Mouse (Mus musculus) c-Kit-positive CD71-positive TER-119-positive erythroid progenitor cells, embryonic 14.5 days (primary cell): ENCODE results near the gene Habp2.

Experiments
- DNase-seq: peaks from one replicate; pipeline ENCODE4 v3.0.0-alpha.2; 2013; ENCODE audit warnings: low spot score

Gene Habp2

GRCm38 (mm10) chr19:56286866-56287265, at the start of gene Habp2:
TSS of gene Habp2 (plus strand) at chr19:56287137.
- DNase-seq: no peak

- no peak for DNase-seq
Measured at GRCm38 (mm10) chr19:56238501-56238900, 48.4 kb upstream of the Habp2 start.

GRCm38 (mm10) chr19:56245201-56245600, 41.7 kb upstream of the Habp2 start:
- DNase-seq: no peak

DNA sequence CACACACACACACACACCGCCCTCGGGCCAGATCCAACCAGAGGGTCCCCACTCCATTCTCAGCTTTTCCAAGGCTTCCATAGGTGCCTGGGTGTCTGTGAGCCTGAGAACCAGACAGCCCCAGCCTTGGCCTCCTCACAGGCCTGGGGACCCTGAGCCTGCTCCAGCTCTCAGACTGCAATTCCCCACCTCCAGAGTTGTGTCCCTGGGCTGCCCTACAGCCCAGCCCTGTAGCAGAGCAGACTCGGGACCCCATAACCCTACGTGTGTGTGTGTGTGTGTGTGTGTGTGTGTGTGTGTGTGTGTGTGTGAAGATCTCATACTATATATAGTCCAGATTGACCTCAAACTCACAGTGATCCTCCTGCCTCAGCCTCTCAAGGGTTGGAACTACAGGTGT, 34.1 kb upstream of the Habp2 start:
- no peak for DNase-seq

GRCm38 (mm10) chr19:56253271-56253670, 33.7 kb upstream of the Habp2 start:
- DNase-seq: no peak

DNA sequence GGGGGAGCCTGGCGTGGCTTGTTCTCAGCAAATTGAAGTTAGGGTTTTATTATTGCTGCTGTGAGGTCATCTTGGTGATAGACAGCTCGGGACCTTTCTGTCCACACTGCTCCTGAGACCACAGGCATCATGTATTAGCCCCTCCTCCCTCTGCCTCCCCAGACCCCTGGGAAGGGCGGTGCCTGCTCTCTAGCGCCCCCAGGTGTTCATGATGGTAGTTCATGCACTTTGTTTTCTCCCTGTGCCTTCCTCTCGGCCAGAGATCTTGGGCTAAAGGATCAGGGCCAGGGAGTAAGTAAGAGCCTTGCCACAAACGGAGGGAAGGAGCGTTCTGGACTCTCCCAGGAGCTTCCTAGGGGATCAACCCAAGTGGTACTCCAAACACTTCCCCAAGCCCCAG, 32.2 kb upstream of the Habp2 start:
- peak; percentile 8 for DNase-seq

- DNase-seq: peak; percentile 47
Measured at GRCm38 (mm10) chr19:56255506-56255905, 31.4 kb upstream of the Habp2 start.

GRCm38 (mm10) chr19:56256235-56256634, 30.7 kb upstream of the Habp2 start:
- DNase-seq: no peak

DNA sequence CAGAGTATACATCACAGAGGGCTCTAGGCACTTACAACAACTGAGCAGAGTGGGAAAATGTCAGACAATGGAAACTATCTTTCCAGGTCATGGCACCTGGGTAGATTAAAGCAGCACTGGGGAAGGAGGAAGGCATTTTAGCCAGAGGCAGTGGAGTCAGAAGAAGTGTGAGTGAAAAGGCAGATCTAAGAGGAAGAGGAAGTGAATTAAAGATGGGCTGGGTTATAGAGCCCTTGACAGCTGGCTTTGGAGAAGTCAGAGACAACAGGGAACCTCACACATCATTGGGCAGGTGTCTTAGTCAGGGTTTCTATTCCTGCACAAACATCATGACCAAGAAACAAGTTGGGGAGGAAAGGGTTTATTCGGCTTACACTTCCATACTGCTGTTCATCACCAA, 30.2 kb upstream of the Habp2 start:
- DNase-seq: no peak

DNA sequence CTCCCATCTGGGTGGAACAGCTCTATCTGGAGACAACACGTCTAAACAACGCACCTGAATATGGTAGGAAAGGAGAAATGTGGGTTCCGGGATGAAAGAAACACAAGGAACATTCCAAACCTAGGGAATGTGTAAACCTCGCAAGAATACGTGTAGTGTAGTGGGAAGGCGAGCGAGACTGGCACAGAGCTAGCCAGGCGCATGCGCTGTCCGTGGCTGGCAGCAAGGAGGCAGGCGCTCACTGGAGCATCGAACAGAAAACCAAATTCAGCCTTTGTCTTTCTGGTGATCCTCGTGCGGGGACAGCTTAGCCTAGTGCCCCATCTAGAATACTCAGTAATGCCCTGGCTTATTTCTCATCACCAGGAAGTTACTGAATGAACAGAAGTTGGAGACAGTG, 23.2 kb upstream of the Habp2 start:
- no peak for DNase-seq

DNA sequence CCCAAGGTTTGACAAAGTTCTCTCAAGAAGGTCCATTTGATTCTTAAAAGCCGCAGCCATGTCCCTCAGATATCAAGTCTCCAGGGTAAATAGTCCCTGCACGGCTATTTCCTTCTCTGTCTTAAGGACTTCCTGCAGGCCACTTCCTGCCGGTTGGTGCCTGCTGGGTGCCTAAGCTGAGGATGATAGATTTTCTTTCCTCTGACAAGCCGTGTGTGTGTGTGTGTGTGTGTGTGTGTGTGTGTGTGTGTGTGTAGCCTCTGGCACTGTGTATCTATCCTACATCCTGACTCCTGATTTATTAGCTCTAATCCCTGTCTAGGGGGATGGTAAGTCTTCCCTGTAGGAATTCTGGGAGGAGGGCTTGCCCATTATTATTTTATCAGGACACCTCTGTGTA, 22.8 kb upstream of the Habp2 start:
- DNase-seq: no peak

- no peak for DNase-seq
Measured at GRCm38 (mm10) chr19:56265149-56265548, 21.8 kb upstream of the Habp2 start.

- DNase-seq: no peak
Measured at GRCm38 (mm10) chr19:56272081-56272480, 14.9 kb upstream of the Habp2 start.

GRCm38 (mm10) chr19:56277140-56277804, 9.7 kb upstream of the Habp2 start:
- no peak for DNase-seq

DNA sequence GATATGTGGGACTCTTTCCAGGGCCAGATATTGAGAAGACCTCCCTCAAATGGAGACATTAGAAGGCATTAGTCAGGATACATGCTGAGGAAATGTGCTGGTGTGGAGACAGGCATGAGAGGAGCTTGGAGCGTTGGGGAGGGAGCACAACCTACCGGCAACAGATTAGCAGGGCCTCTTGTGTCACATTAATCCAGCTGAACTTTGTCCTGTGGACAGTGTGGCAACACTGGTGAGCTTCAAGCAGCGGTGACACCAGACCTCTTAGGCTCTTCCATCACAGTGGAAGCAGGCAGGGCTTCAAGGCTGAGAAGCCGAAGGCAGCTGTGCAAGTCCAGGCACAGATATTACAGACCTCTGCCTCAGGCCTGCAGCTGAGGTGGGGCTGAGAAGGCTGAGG, 9.0 kb upstream of the Habp2 start:
- no peak for DNase-seq

DNA sequence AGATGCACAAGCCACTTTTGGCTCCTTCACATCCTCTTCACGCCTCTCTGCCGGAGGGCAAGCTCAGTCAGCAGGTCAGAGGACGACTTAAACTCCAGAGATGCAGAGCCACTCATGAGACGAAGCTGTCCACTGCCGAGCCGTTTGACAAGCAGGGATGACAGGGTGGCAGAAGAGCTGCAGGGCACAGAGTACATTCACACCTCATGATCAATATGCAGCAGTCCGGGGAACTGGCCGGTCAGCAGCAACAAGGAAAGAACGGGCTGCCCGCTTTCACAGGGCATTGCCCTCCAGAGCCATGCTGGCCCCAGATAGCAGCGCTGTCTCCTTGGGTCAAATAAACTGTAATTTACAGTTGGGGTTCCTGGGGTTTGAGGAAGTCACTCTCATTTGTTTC, 8.6 kb upstream of the Habp2 start:
- DNase-seq: no peak

DNA sequence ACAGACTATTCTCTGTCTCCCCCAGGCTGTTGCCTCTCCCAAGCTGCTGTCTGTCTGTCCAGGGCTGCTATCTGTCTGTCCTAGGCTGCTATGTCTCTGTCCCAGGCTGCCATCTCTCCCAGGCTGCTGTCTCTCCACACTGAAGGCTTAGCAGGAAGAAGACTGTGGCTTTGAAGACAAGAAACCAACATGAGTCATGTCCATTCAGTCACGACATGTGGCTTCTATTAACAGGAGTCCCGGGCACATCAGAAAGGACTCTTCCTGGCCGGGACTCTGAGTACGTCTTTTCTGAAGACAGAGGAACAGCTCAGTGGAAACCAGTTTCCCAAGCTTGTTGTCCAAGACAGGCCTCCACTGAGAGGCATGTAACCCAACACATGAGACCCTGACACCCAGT, 1.7 kb upstream of the Habp2 start:
- DNase-seq: no peak

DNA sequence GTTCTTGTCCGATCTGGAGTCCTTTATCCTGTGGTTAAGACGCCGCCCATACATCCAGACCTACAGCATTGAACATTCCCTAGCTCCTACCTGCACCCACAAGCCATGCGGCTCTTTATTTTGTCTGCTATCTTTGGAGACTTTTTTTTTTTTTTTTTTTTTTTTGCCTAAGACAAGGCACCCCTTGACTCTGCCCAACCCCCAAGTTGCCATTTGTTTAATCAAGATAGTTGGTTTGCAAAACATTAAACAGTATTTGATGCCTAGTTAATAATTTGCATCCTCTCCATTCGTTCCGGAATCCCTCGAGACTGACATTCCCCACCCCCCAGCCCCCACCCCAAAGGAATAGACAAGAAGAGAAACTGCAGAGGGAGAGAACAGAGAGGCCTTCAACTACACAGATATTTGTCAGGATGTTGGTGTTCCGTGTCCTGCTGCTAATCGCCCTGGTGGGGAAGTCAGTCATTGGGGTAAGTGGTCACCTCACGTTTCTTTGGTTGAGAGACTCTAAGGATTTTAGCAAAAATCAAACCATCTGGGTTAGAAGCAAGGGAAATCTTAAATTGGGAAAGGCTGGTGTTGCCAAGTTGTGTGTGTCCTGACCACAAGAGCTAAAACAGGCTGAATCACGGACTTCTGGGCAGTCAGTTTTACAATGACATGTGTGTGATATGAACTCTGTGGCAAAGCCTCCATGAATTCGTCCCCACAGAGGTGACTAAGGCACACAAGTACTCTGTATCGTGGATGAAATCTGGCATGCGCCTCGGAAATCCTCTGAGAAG, 837 bp downstream of the Habp2 start:
- no peak for DNase-seq

GRCm38 (mm10) chr19:56288436-56288835, 1.5 kb downstream of the Habp2 start:
- DNase-seq: no peak

GRCm38 (mm10) chr19:56289642-56290041, 2.7 kb downstream of the Habp2 start:
- DNase-seq: no peak

DNA sequence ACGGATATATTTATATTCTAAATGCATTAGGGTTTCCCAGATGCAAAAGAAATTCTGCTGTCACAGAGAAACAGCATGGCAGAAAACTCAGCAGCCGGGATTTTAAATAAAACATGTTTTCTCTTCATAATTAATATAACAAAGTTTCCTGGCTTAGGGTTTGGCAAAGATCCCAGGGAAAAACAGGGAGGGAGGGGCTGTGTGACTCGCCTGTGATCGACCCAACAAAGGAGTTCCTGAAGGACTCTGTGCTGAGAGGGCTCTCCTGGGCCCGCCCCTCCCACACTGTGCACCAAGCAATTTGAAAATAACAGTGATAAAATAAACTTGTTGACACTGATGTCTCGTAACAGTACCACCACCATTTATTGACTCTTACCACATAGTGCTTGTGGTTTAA, 5.0 kb downstream of the Habp2 start:
- no peak for DNase-seq

- DNase-seq: no peak
Measured at GRCm38 (mm10) chr19:56292335-56292734, 5.4 kb downstream of the Habp2 start.

DNA sequence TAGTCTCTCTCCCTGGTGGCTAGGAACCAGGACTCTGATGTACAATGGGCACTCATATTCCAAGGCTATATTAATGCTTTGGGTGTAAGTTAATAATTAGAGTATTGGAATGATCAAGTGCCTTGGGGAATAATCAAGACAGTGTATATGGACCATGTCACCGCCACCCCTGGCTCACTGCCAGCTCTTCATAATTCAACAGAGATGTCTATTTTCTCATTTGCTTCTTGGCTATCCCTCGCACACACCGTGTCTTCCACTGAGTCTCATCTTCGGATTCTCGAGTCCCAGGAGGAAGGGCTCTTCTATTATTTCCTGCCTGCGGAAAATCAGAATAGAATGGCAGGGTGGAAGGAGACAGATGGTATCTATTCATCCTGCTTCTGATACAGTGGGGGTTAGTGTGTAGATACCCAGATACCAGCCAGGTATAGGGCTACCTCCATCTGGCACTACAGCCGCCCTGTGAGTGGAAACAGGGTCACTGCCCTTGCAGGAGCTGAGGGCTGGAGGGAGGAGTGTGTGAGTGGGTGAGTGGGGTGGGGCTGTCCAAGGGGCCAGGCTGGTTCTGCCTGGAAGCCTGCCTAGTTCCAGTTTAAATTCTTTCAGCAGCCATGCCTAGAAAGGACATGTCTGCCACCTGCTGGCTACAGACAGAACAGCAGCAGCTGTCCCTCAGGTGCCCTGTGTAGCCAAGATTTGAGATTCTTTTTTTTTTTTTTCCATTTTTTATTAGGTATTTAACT, 7.9 kb downstream of the Habp2 start:
- DNase-seq: peak; percentile 16
